Mouse (Mus musculus) limb, embryonic 11.5 days (tissue): ENCODE results near the gene Pde6c. TPM values are rescaled to one million over a fixed set of nuclear protein-coding genes. Genes with fewer than 3 reads are reported as not detected.

Experiments
- ATAC-seq: fragments of 200-750 bp; cut with Nextera tagmentation; 2 replicates; pipeline ENCODE4 v1.8.0; 2017; ENCODE audit warnings: low read depth; ENCODE audit not compliant: insufficient number of reproducible peaks, low FRiP score, low TSS enrichment
- DNase-seq: peaks from one replicate; pipeline ENCODE4 v3.0.0-alpha.2; 2015; ENCODE audit warnings: low spot score
- H3K27ac ChIP-seq: fragments of 300-500 bp; sonication (generic); replicated peaks from 2 replicates; pipeline ENCODE4 v1.5.1; 2014; ENCODE audit warnings: low read depth, mild to moderate bottlenecking, low read length
- H3K27me3 ChIP-seq: fragments of 300-500 bp; sonication (generic); 2 replicates; pipeline ENCODE4 v1.6.1; 2014; ENCODE audit warnings: mild to moderate bottlenecking, low read length, mixed read lengths; ENCODE audit not compliant: control insufficient read depth, insufficient read depth
- H3K36me3 ChIP-seq: fragments of 300-500 bp; sonication (generic); 2 replicates; pipeline ENCODE4 v1.6.1; 2014; ENCODE audit warnings: mild to moderate bottlenecking, low read length, moderate library complexity, mixed read lengths; ENCODE audit not compliant: control insufficient read depth, insufficient read depth
- H3K4me1 ChIP-seq: fragments of 300-500 bp; sonication (generic); 2 replicates; pipeline ENCODE4 v1.6.1; 2014; ENCODE audit warnings: low read length, mixed read lengths; ENCODE audit not compliant: control insufficient read depth, insufficient read depth
- H3K4me2 ChIP-seq: fragments of 300-500 bp; sonication (generic); 2 replicates; pipeline ENCODE4 v1.6.1; 2014; ENCODE audit warnings: low read depth, mild to moderate bottlenecking, moderate library complexity; ENCODE audit not compliant: severe bottlenecking
- H3K4me3 ChIP-seq: fragments of 300-500 bp; sonication (generic); 2 replicates; pipeline ENCODE4 v1.5.1; 2014; ENCODE audit warnings: low read depth, low read length
- H3K9ac ChIP-seq: fragments of 300-500 bp; sonication (generic); 2 replicates; pipeline ENCODE4 v1.6.1; 2014; ENCODE audit warnings: mild to moderate bottlenecking, low read length
- H3K9me3 ChIP-seq: fragments of 300-500 bp; sonication (generic); 2 replicates; pipeline ENCODE4 v1.6.1; 2016; ENCODE audit warnings: low read length; ENCODE audit not compliant: control insufficient read depth
- WGBS: fragments of 180-500 bp; shearing (Covaris S2); extraction: QIAGEN DNeasy Blood & Tissue Kit; methylation state at CpG from one replicate; pipeline ENCODE4 v1.1.7; 2014; 5-methylcytosine and 5-hydroxymethylcytosine counted together
- polyA plus RNA-seq: library from polyadenylated mRNA; unstranded; fragments of >200 nt; fragmentation: Nextera tagmentation; extraction: Ambion mirVana; gene quantifications from 2 replicates; pipeline ENCODE4 v1.2.1, GENCODE M21; 2014

Gene Pde6c
- polyA plus RNA-seq, 1 experiment from 2014 or later, result 0.09 TPM

DNA sequence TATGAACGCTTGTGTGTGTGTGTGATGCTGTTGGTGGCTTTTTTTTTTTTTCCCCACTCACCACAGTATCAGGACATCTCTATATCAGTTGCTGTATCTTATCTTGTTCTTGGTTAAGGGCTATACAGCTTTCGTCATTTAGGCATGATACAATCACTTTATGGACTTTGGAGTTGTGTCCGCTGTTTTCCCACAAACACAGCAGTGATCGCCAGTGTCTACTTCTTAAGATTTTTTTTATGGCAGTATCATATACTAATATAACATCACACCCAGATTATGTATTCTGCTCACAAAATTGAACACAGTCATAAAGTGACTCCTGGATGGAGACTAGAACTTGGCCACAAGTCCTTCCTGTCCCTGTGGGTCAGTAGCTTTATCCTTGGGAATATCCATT is 24.7 kb upstream of the Pde6c start:
- H3K36me3 ChIP-seq, result no peaks in the 10 kb centered on the region
- ATAC-seq, result no peak

DNA sequence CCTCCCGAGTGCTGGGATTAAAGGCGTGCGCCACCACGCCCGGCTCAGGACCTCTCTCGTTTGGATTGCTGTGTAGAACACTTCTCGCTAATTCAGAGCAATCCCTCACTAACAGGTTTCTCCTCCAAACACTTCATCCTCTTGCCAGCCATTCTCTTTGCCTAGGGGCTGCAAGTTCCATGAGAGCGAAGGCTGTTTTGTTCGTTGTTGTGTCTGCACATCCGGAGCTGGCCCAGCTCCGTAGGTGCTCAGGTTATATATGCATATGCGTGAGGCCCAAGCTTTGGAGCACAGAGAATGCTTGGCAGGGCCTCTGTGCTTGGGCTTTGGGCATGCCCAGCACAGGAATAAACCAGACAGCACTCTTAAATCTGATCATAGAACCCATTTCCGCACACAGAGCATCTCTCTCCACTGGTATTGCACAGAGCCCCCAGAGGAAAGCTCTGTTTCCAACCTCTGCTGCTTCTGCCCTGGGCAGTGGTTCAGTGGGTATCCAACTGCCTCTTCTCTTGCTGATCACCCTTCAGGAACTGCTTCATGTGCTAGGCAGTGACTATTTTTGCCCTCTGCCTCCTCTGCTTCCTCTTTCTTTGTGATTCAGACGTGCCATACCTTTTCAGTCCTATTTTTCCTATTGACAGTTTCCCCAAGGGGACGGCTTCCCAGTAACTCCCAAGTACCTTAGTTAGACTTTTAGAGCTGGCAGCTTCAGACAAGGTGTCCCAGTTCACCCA is 22.9 kb upstream of the Pde6c start:
- H3K27me3 ChIP-seq, result no peaks in the 10 kb centered on the region
- no peak for ATAC-seq
- H3K4me2 ChIP-seq, result no peak overlapping the region
- no peaks in the 10 kb centered on the region for H3K9me3 ChIP-seq
- H3K36me3 ChIP-seq, result no peaks in the 10 kb centered on the region
- H3K4me1 ChIP-seq, result no peaks in the 10 kb centered on the region
- H3K27ac ChIP-seq, result no peak overlapping the region
- H3K9ac ChIP-seq, result no peak overlapping the region
- 93% methylated on average over 15 of the region's 15 CpGs for WGBS
- H3K4me3 ChIP-seq, result no peak overlapping the region
- no peak for DNase-seq

More for the DNA sequence above, 24.7 kb upstream of the Pde6c start:
- DNase-seq, result no peak
- Histone ChIP-seq H3K27me3 (no peaks in the 10 kb centered on the region), H3K4me1 (no peaks in the 10 kb centered on the region), H3K9me3 (no peaks in the 10 kb centered on the region), H3K9ac (no peak overlapping the region), H3K4me3 (no peak overlapping the region), H3K4me2 (no peak overlapping the region), H3K27ac (no peak overlapping the region)
- 90% methylated on average over 4 of the region's 4 CpGs for WGBS

DNA sequence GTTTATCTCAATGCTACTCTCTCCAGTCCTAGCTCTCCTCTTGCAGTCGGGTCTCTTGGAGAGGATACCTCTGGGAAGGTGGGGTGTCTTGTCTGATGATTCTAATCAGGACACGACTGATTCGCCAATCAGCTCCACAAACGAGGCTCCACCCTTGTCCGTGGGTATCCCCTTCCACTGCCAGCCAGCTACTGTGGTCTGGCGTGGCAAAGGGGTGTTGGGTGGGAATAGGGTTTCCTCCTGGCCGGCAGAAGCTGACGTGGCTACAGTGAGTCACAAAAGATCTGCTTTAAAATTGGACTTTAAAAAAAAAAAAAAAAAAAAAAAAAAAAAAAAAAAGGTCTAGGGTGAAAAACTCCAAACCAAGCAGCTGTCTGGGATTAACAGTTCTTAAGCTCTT is 21.5 kb upstream of the Pde6c start:
- Histone ChIP-seq H3K27me3 (no peaks in the 10 kb centered on the region), H3K4me3 (no peak overlapping the region), H3K27ac (no peak overlapping the region), H3K4me1 (no peaks in the 10 kb centered on the region), H3K9me3 (no peaks in the 10 kb centered on the region), H3K9ac (no peak overlapping the region), H3K4me2 (no peak overlapping the region), H3K36me3 (no peaks in the 10 kb centered on the region)
- no peak for DNase-seq
- no peak for ATAC-seq
- WGBS, result 78% methylated on average over 8 of the region's 8 CpGs

DNA sequence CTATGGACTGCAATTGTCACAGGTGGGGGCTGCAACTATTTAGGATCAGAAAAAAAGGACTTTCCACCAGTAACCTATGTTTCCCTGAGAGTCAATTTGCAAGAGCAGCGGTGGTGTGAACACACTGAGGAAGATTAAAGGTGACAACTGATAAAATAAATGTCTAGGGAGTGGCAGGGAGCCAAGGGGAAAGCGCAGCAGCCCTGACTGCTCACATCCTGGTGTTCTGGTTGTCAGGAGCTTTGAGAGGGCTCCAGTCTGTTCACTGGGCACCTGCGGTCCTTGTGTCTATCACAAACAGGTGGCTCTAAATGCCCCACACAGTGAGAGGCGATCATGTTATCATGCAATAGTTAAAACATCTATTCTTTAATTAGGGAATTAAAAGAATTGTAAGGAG is 20.0 kb upstream of the Pde6c start:
- no peak for ATAC-seq
- Histone ChIP-seq H3K9ac (no peak overlapping the region), H3K27ac (no peak overlapping the region), H3K4me1 (no peaks in the 10 kb centered on the region), H3K27me3 (no peaks in the 10 kb centered on the region), H3K36me3 (no peaks in the 10 kb centered on the region), H3K9me3 (no peaks in the 10 kb centered on the region), H3K4me2 (no peak overlapping the region), H3K4me3 (no peak overlapping the region)
- DNase-seq, result no peak
- WGBS, result 48% methylated on average over 4 of the region's 4 CpGs

DNA sequence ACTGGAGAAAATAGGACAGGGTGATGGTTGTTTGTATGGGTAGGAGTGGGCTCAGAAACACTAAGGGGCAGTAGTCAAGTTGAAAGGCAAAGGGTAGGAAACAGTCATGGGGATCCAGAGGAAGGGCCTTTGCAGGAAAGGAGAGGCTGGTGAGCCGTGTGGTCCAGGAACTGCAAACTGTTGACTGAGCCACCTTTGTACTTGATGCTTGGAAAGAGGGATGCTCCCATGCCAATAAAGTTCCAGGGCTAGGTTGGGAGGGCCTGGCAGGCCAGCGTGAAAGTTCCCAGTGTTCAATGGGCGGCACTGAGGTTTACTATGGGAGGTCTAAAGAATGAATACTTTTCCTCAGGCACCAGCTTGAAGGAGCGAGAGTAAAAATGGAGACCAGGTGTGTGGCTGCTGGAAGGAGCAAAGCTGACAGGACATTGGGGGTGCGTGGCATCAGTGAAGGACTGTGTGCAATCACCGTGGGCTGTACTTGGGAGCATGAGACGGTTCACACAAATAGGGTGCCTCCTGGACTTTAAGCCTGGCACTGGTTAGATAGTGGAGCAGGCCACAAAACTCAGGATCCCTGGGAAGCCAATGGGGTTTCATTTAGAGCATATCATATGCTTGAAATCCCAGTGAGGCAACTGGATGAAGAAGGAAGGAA is 17.6 kb upstream of the Pde6c start:
- Histone ChIP-seq H3K27me3 (no peaks in the 10 kb centered on the region), H3K4me3 (no peak overlapping the region), H3K9ac (no peak overlapping the region), H3K36me3 (no peaks in the 10 kb centered on the region), H3K4me2 (no peak overlapping the region), H3K9me3 (no peaks in the 10 kb centered on the region), H3K4me1 (no peaks in the 10 kb centered on the region), H3K27ac (no peak overlapping the region)
- no peak for ATAC-seq
- DNase-seq, result no peak
- WGBS, result 89% methylated on average over 7 of the region's 7 CpGs

DNA sequence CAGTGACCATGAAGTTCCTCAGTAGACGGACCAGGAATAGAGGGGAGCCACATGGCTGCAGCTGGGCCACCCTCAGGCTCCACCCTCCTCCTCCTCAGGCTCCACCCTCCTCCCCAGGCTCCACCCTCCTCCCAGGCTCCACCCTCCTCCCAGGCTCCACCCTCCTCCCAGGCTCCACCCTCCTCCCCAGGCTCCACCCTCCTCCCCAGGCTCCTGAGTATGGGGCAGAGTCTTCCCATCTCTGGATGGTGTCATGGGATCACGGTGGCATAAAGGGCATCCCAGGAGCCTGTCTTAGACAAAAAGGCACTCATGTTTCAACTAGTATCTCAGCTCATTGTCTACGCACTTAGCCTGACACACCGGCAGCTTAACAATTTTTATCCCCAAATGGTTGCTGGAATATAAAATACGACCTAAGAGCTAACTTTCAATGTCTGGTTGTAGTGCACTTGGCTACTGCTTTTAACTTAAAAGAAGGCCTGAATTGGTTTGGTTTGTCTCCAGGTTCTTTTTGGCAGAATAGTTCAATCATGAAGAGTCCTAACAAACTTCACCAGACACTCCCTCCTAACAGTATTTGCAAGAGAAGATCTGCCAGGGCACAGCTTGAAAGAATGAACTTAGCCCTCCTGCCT is 12.3 kb upstream of the Pde6c start:
- H3K4me2 ChIP-seq, result no peak overlapping the region
- H3K4me3 ChIP-seq, result no peak overlapping the region
- no peaks in the 10 kb centered on the region for H3K36me3 ChIP-seq
- DNase-seq, result no peak
- H3K27ac ChIP-seq, result no peak overlapping the region
- 0 out of 2 replicates have a peak, but pooled peaks cover 3% of the 10 kb centered on the region for H3K27me3 ChIP-seq
- H3K9ac ChIP-seq, result no peak overlapping the region
- WGBS, result 91% methylated on average over 5 of the region's 5 CpGs
- no peaks in the 10 kb centered on the region for H3K9me3 ChIP-seq
- ATAC-seq, result no peak
- no peaks in the 10 kb centered on the region for H3K4me1 ChIP-seq

DNA sequence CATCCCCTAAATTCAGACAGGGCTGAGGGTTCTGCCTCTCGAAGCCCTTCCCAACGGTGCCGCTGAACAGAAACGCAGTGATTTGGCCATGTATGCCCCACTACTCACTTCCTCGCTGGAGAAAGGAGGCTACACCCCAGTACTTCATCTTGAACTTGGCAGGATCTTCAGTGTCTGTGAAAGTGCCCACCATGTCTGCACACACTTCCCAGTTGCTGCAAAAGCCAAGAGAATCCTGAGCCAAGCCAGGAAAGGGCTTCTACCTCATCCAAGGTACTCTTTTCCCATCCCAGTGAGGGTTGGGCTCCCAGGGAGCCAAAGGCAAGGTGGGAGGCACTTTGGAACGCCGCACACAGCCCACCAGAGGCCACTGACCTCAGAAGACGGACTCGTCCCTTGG is 8.7 kb upstream of the Pde6c start:
- Histone ChIP-seq H3K27ac (no peak overlapping the region), H3K4me1 (no peaks in the 10 kb centered on the region), H3K4me3 (peak overlapping the region; percentile 52), H3K4me2 (peak overlapping the region; percentile 77), H3K36me3 (no peaks in the 10 kb centered on the region), H3K27me3 (0 out of 2 replicates have a peak, but pooled peaks cover 3% of the 10 kb centered on the region), H3K9me3 (no peaks in the 10 kb centered on the region), H3K9ac (peak overlapping the region; percentile 60; the same call in 1 of the 2 replicates)
- DNase-seq (no peak), ATAC-seq (peak; percentile 17; the same call in 1 of the 2 replicates)
- WGBS, result 25% methylated on average over 9 of the region's 9 CpGs

DNA sequence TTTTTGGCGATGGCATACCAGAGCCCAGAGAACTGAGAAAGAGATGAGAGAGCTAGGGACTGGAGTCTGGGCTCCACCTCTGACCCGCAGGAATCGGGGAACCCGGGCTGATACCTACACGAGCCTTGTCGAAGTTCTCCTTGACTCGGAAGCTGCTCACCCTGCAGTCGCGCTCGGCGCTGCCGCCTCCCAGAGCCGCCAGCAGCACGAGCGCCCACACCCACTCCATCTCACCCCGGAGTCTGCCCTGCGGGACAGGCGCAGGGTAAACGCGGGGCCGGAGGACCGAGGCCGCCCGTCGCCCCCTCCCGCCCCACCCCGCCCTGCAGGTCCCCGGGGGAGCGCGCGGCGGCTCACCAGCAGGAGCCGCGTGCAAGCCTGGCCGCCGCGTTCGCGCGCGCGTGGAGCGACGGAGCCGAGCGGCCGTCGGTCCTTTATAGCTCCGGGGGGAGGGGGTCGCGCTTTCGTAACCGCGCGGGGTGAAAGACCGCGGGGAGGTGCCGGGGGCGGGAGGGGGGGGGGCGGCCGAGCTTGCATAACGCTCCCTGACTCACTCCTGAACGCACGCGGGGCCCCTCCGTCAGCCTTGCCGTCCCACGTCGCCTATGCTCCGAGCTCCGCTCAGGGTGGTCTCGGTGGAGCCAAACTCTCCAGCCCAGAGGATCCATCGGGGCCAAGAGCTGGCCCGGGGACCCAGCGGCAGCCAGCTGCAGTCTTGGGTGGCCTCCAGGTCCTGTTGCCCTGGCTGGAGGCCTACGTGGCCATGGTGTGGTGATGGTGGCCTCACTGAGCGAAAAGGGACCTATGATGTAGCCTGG is 8.0 kb upstream of the Pde6c start:
- no peaks in the 10 kb centered on the region for H3K9me3 ChIP-seq
- H3K4me2 ChIP-seq, result peak overlapping the region; percentile 77
- H3K4me1 ChIP-seq, result no peaks in the 10 kb centered on the region
- 1% methylated on average over 55 of the region's 77 CpGs for WGBS
- no peak overlapping the region for H3K27ac ChIP-seq
- peak overlapping the region; percentile 52 for H3K4me3 ChIP-seq
- peak; percentile 65 for ATAC-seq
- 0 out of 2 replicates have a peak, but pooled peaks cover 3% of the 10 kb centered on the region for H3K27me3 ChIP-seq
- H3K9ac ChIP-seq, result peak overlapping the region; percentile 60
- peak; percentile 71 for DNase-seq
- H3K36me3 ChIP-seq, result no peaks in the 10 kb centered on the region
